Mouse (Mus musculus) neutrophil, adult 59 days (primary cell): ENCODE results near the gene Klra2. TPM values are rescaled to one million over a fixed set of nuclear protein-coding genes. Genes with fewer than 3 reads are reported as not detected.

Source experiments
- total RNA-seq, 2 experiments: library from RNA; stranded (reverse); gene quantifications; 1 replicate in 1 of 2; 2 replicates in 1 of 2; pipeline ENCODE4 v1.2.4; 2023

Klra2 gene
- total RNA-seq: 10 to 100 TPM; 70.4 to 82.4 TPM

DNA sequence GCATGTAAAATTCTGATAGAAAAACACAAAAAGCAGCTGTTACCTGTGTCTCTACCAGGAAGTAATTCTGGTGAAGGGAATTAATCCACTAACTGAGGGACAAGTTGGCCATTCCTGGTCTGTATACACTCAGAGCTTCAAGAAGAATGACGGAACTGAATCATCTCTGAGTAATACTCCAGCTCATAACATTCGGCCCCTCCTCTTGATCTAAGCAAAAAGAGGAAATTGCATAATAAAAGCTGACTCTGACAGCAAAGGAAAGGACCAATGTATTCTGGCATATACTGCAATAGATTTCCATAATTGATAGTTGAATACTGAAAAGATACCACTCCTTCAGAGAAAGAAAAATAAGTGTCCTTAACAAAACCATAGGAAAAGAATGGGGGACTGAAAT lies at the start of gene Klra2:
Gene Klra2 (minus strand): TSS at position 157 of the 400 bp plus-strand sequence.

GRCm38 (mm10) chr6:131292991-131293788 lies 46.0 kb upstream of the Klra2 start, which contains the start of gene Magohb:
TSS of gene Magohb (minus strand) at chr6:131293244.

Other genes with a start within 250 kb of the Klra2 start
- gene Magohb, start 45.9 kb upstream of the Klra2 start, total RNA-seq: 10 to 100 TPM; 13.1 to 14.1 TPM
- 1 to 10 TPM; 2.0 to 2.4 TPM for gene Styk1, start 106.2 kb upstream of the Klra2 start, total RNA-seq
- 100 to 1,000 TPM in 1 of 2 experiments, 10 to 100 TPM in 1; 98.8 to 107 TPM for gene Ybx3, start 141.1 kb upstream of the Klra2 start, total RNA-seq
- gene 5430401F13Rik, start 239.0 kb upstream of the Klra2 start, total RNA-seq: not detected
- gene Gm6619, start 239.0 kb upstream of the Klra2 start, total RNA-seq: not detected